Mouse (Mus musculus): ENCODE measurements around the gene Zfp820. TPM values are rescaled to one million over a fixed set of nuclear protein-coding genes. Genes with fewer than 3 reads are reported as not detected.

Gene Zfp820
- not detected in 2 replicates for polyA plus RNA-seq (2012; rRNA removed)

DNA sequence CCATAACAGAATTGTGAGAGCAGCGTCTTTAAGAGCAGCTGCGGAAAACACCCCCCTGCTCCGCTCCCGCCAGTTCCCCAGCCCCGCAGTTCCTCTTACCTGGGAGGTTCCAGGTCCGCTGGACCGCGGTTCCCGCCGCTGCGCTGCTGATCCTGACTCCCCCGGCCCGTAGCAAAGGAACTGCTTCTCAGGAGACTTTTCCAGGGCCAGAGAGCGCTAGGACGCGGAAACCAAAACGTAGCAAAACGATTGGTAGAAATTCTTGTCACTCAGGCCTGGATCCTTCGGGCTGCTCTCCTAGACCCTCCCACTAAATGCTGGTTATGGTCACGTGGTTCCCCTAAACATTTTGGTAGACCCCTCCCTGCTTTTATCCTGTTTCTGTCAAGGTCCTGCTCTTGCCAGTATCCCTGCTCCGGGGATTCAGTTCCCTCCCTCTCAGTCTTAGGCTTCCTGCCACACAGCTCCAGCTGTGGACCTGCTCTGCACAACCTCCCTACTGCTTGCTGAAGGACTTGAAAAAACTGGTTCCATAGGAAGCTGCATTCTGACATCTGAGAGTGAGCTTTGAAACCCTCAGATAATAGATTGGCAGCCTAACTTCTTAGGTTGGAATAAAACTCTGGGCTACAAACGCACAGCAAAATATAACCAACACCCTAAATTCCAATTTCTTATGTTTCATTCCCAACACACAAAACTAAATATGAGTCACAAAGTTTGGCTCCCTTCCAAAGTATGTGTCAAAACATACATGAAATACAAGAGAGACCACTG lies at the start of gene Zfp820:
Gene Zfp820 (minus strand): TSS at position 228 of the 777 bp plus-strand sequence.

Other genes with a start within 250 kb of the Zfp820 start
- 0.43 and 0.68 TPM in 2 replicates for gene Zfp983, start 195.1 kb downstream of the Zfp820 start, polyA plus RNA-seq (2012; rRNA removed)
- gene Gm10226, start 153.9 kb downstream of the Zfp820 start, polyA plus RNA-seq (2012; rRNA removed), result not detected in 2 replicates
- gene Zfp760, start 138.0 kb downstream of the Zfp820 start, polyA plus RNA-seq (2012; rRNA removed), result 0.58 TPM in 2 replicates
- gene Zfp229, start 115.0 kb downstream of the Zfp820 start, polyA plus RNA-seq (2012; rRNA removed), result 2.0 and 2.6 TPM in 2 replicates
- gene Zfp995, start 64.2 kb upstream of the Zfp820 start, polyA plus RNA-seq (2012; rRNA removed), result 0.38 TPM in 2 replicates
- 1.4 and 2.0 TPM in 2 replicates for gene Zfp942, start 116.7 kb upstream of the Zfp820 start, polyA plus RNA-seq (2012; rRNA removed)
- gene Zfp943, start 116.8 kb upstream of the Zfp820 start, polyA plus RNA-seq (2012; rRNA removed), result 2.6 and 2.8 TPM in 2 replicates

All from ovary, adult 2 months (tissue).